In genomic region chr1:88474598-88474997, GRCm38 (mm10) we compare ENCODE assay signal across 8 mouse cellular contexts. TPM values are rescaled to one million over a fixed set of nuclear protein-coding genes. Genes with fewer than 3 reads are reported as not detected.
A peak's percentile ranks its signal among the peaks of the same experiment; 100 is the strongest.
DNase-seq lines count a peak whose midpoint lies in the region; ATAC-seq and TF ChIP-seq lines count a peak whose summit lies in the region.

No protein-coding gene starts in this region.

- no peaks in the 10 kb centered on the region for H3K36me3 ChIP-seq in liver, embryonic 13.5 days
- H3K36me3 ChIP-seq in liver, postnatal 0 days (replicated peaks; ENCODE audit: insufficient read depth, low read length), result no peaks in the 10 kb centered on the region
- H3K36me3 ChIP-seq in intestine, embryonic 16.5 days (ENCODE audit: control insufficient read depth, insufficient read depth, low read length), result no peaks in the 10 kb centered on the region
- no peaks in the 10 kb centered on the region for H3K36me3 ChIP-seq in forebrain, embryonic 16.5 days (ENCODE audit: control insufficient read depth, insufficient read depth)

- intact Hi-C loops in gastrocnemius, adult 2 months (cut with DNase I), result no loop called here
- intact Hi-C loops in left cerebral cortex, adult 2 months (cut with DNase I), result no loop called here

- TF ChIP-seq CTCF in liver, postnatal 0 days (IDR thresholded peaks at IDR 0.05; ENCODE audit: low read depth), result no peak
- no peak for TF ChIP-seq CTCF in gastrocnemius, adult 2 months (IDR thresholded peaks at IDR 0.05)
- no peak for TF ChIP-seq CTCF in left cerebral cortex, adult 2 months (IDR thresholded peaks at IDR 0.05)

- no peak for DNase-seq in liver, embryonic 13.5 days
- DNase-seq in liver, postnatal 0 days, result no peak
- DNase-seq in gastrocnemius, adult 2 months, result peak; percentile 56
- DNase-seq in lung, postnatal 25 days (ENCODE audit: low spot score), result peak; percentile 57
- DNase-seq in right cerebral cortex, adult 2 months (ENCODE audit: low spot score in 2 of 2), result no peak
- no peak for DNase-seq in left cerebral cortex, adult 2 months (ENCODE audit: extremely low spot score in 1 of 2, low spot score in 2 of 2)

- H3K9me3 ChIP-seq in liver, embryonic 13.5 days (replicated peaks), result no peaks in the 10 kb centered on the region
- no peaks in the 10 kb centered on the region for H3K9me3 ChIP-seq in liver, postnatal 0 days (ENCODE audit: low read length)
- no peaks in the 10 kb centered on the region for H3K9me3 ChIP-seq in intestine, embryonic 16.5 days (ENCODE audit: control insufficient read depth, low read length)
- no peaks in the 10 kb centered on the region for H3K9me3 ChIP-seq in forebrain, embryonic 16.5 days (ENCODE audit: control insufficient read depth, low read length)

- TF ChIP-seq EP300 in liver, postnatal 0 days (IDR thresholded peaks at IDR 0.05; ENCODE audit: low read depth), result no peak

- no peak overlapping the region for H3K9ac ChIP-seq in liver, embryonic 13.5 days
- no peak overlapping the region for H3K9ac ChIP-seq in liver, postnatal 0 days (replicated peaks)
- H3K9ac ChIP-seq in intestine, embryonic 16.5 days (ENCODE audit: low read depth, low read length), result no peak overlapping the region
- no peak overlapping the region for H3K9ac ChIP-seq in forebrain, embryonic 16.5 days (replicated peaks; ENCODE audit: low read depth, low read length)

- peaks cover 25% of the 10 kb centered on the region for H3K4me1 ChIP-seq in liver, embryonic 13.5 days (replicated peaks)
- H3K4me1 ChIP-seq in liver, postnatal 0 days (ENCODE audit: insufficient read depth), result peaks cover 8% of the 10 kb centered on the region; the same call in 1 of the 2 replicates
- peaks cover 25% of the 10 kb centered on the region for H3K4me1 ChIP-seq in intestine, embryonic 16.5 days (ENCODE audit: control insufficient read depth, insufficient read depth, low read length)
- H3K4me1 ChIP-seq in forebrain, embryonic 16.5 days (replicated peaks; ENCODE audit: control insufficient read depth, insufficient read depth, low read length), result peaks cover 9% of the 10 kb centered on the region

- H3K4me2 ChIP-seq in liver, embryonic 13.5 days, result no peak overlapping the region
- no peak overlapping the region for H3K4me2 ChIP-seq in liver, postnatal 0 days (ENCODE audit: low read depth, low read length)
- no peak overlapping the region for H3K4me2 ChIP-seq in intestine, embryonic 16.5 days (ENCODE audit: low read depth, low read length)
- H3K4me2 ChIP-seq in forebrain, embryonic 16.5 days (ENCODE audit: low read length), result no peak overlapping the region

- ATAC-seq in liver, embryonic 13.5 days (ENCODE audit: low read depth), result no peak
- ATAC-seq in liver, postnatal 0 days, result no peak
- ATAC-seq in intestine, embryonic 16.5 days, result peak; percentile 52
- no peak for ATAC-seq in forebrain, embryonic 16.5 days

- 32% methylated on average over 7 of the region's 7 CpGs for WGBS in liver, embryonic 13.5 days (ENCODE audit: insufficient replicate concordance)
- 20% methylated on average over 7 of the region's 7 CpGs for WGBS in liver, postnatal 0 days (ENCODE audit: insufficient replicate concordance)
- 20% methylated on average over 7 of the region's 7 CpGs for WGBS in intestine, embryonic 16.5 days
- 77% methylated on average over 7 of the region's 7 CpGs for WGBS in forebrain, embryonic 16.5 days

- 0 out of 2 replicates have a peak overlapping the region, but pooled peaks have one; percentile 21 for H3K27ac ChIP-seq in liver, embryonic 13.5 days
- H3K27ac ChIP-seq in liver, postnatal 0 days (ENCODE audit: low read depth), result no peak overlapping the region
- no peak overlapping the region for H3K27ac ChIP-seq in gastrocnemius, adult 2 months
- peak overlapping the region; percentile 33 for H3K27ac ChIP-seq in intestine, embryonic 16.5 days (ENCODE audit: low read length)
- H3K27ac ChIP-seq in forebrain, embryonic 16.5 days (ENCODE audit: low read length), result no peak overlapping the region
- H3K27ac ChIP-seq in left cerebral cortex, adult 2 months, result no peak overlapping the region

- no peak overlapping the region for H3K4me3 ChIP-seq in liver, embryonic 13.5 days (replicated peaks)
- no peak overlapping the region for H3K4me3 ChIP-seq in liver, postnatal 0 days (ENCODE audit: low read depth, low read length)
- H3K4me3 ChIP-seq in gastrocnemius, adult 2 months, result no peak overlapping the region
- H3K4me3 ChIP-seq in intestine, embryonic 16.5 days (ENCODE audit: low read length), result no peak overlapping the region
- H3K4me3 ChIP-seq in forebrain, embryonic 16.5 days (replicated peaks; ENCODE audit: low read length), result no peak overlapping the region
- H3K4me3 ChIP-seq in left cerebral cortex, adult 2 months, result no peak overlapping the region

- peaks cover 8% of the 10 kb centered on the region; the same call in 1 of the 2 replicates for H3K27me3 ChIP-seq in liver, embryonic 13.5 days
- H3K27me3 ChIP-seq in liver, postnatal 0 days (ENCODE audit: insufficient read depth, low read length), result no peaks in the 10 kb centered on the region
- no peaks in the 10 kb centered on the region for H3K27me3 ChIP-seq in intestine, embryonic 16.5 days (replicated peaks; ENCODE audit: control insufficient read depth, insufficient read depth, low read length)
- no peaks in the 10 kb centered on the region for H3K27me3 ChIP-seq in forebrain, embryonic 16.5 days (replicated peaks; ENCODE audit: control insufficient read depth, insufficient read depth, low read length)

RNA-seq across cellular contexts. Expression of gene Glrp1, which starts 35.3 kb away (rescaled TPM):
- polyA plus RNA-seq in liver, embryonic 13.5 days (2015; fragmentation: Nextera tagmentation; extraction: Ambion mirVana), result 0.09 and 0.17 TPM in 2 replicates
- 0.08 and 0.11 TPM in 2 replicates for polyA plus RNA-seq in liver, postnatal 0 days (2015; fragmentation: Nextera tagmentation; extraction: Ambion mirVana)
- not detected for total RNA-seq in gastrocnemius, adult 2 months (2021)
- polyA plus RNA-seq in intestine, embryonic 16.5 days (2015; fragmentation: Nextera tagmentation; extraction: Ambion mirVana), result not detected in 2 replicates
- polyA plus RNA-seq in forebrain, embryonic 16.5 days (2015; fragmentation: Nextera tagmentation; extraction: Ambion mirVana), result not detected in 2 replicates
- total RNA-seq in left cerebral cortex, adult 2 months (2021), result not detected

Comparison
In these comparisons a context has a peak if more than half of its experiments do, and no peak if none do; other contexts are left out.
1. H3K27ac ChIP-seq: peak in liver, embryonic 13.5 days (single experiment) and intestine, embryonic 16.5 days (single experiment); none in liver, postnatal 0 days (single experiment), gastrocnemius, adult 2 months (single experiment), forebrain, embryonic 16.5 days (single experiment) and left cerebral cortex, adult 2 months (single experiment).
2. DNase-seq: peak in gastrocnemius, adult 2 months (single experiment) and lung, postnatal 25 days (single experiment); none in liver, embryonic 13.5 days (single experiment), liver, postnatal 0 days (single experiment), right cerebral cortex, adult 2 months (0 of 2) and left cerebral cortex, adult 2 months (0 of 2).